Mouse (Mus musculus): Measurements from ENCODE around the gene Dhps. TPM values are rescaled to one million over a fixed set of nuclear protein-coding genes. Genes with fewer than 3 reads are reported as not detected.
A peak's percentile ranks its signal among the peaks of the same experiment; 100 is the strongest.

Gene Dhps
- polyA plus RNA-seq, 1 experiment from 2014 or later = 66.8 TPM

Small RNA genes within 50 kb of the gene (microRNA-seq; reads per million reads assigned to microRNA genes)
- 30.5 reads per million, percentile 41 among the genes with 10 or more reads in this experiment for gene Gm23388
- gene Mir7070 = 3.4 reads per million, percentile 16 among the genes with 10 or more reads in this experiment

Other genes starting within 250 kb of the Dhps start
- 3.9 and 4.6 TPM in 2 replicates for gene Dand5, start 248.9 kb upstream of the Dhps start, polyA plus RNA-seq (2014; fragmentation: Nextera tagmentation; extraction: Ambion mirVana)
- 37.3 and 37.8 TPM in 2 replicates for gene Gadd45gip1, start 240.2 kb upstream of the Dhps start, polyA plus RNA-seq (2014; fragmentation: Nextera tagmentation; extraction: Ambion mirVana)
- 87.7 and 100 TPM in 2 replicates for gene Rad23a, start 231.1 kb upstream of the Dhps start, polyA plus RNA-seq (2014; fragmentation: Nextera tagmentation; extraction: Ambion mirVana)
- 708 and 747 TPM in 2 replicates for gene Calr, start 224.8 kb upstream of the Dhps start, polyA plus RNA-seq (2014; fragmentation: Nextera tagmentation; extraction: Ambion mirVana)
- 77.4 and 84.4 TPM in 2 replicates for gene Farsa, start 214.8 kb upstream of the Dhps start, polyA plus RNA-seq (2014; fragmentation: Nextera tagmentation; extraction: Ambion mirVana)
- 53.2 and 58.8 TPM in 2 replicates for gene Syce2, start 199.6 kb upstream of the Dhps start, polyA plus RNA-seq (2014; fragmentation: Nextera tagmentation; extraction: Ambion mirVana)
- 24.6 and 31.8 TPM in 2 replicates for gene Gcdh, start 177.8 kb upstream of the Dhps start, polyA plus RNA-seq (2014; fragmentation: Nextera tagmentation; extraction: Ambion mirVana)
- 13.7 and 14.4 TPM in 2 replicates for gene Klf1, start 169.8 kb upstream of the Dhps start, polyA plus RNA-seq (2014; fragmentation: Nextera tagmentation; extraction: Ambion mirVana)
- gene Dnase2a, start 163.2 kb upstream of the Dhps start, polyA plus RNA-seq (2014; fragmentation: Nextera tagmentation; extraction: Ambion mirVana) = 4.3 and 4.6 TPM in 2 replicates
- gene Mast1, start 134.4 kb upstream of the Dhps start, polyA plus RNA-seq (2014; fragmentation: Nextera tagmentation; extraction: Ambion mirVana) = 8.8 and 10.2 TPM in 2 replicates
- 0.15 TPM in 1 of 2 replicates, not detected in the other for gene Rtbdn, start 124.8 kb upstream of the Dhps start, polyA plus RNA-seq (2014; fragmentation: Nextera tagmentation; extraction: Ambion mirVana)
- gene Gm49661, start 102.3 kb upstream of the Dhps start, polyA plus RNA-seq (2014; fragmentation: Nextera tagmentation; extraction: Ambion mirVana) = not detected in 2 replicates
- 1,298 and 1,349 TPM in 2 replicates for gene Prdx2, start 102.2 kb upstream of the Dhps start, polyA plus RNA-seq (2014; fragmentation: Nextera tagmentation; extraction: Ambion mirVana)
- 113 and 121 TPM in 2 replicates for gene Rnaseh2a, start 102.0 kb upstream of the Dhps start, polyA plus RNA-seq (2014; fragmentation: Nextera tagmentation; extraction: Ambion mirVana)
- gene Junb, start 93.0 kb upstream of the Dhps start, polyA plus RNA-seq (2014; fragmentation: Nextera tagmentation; extraction: Ambion mirVana) = 3.4 and 4.5 TPM in 2 replicates
- 11.4 and 11.8 TPM in 2 replicates for gene Hook2, start 81.2 kb upstream of the Dhps start, polyA plus RNA-seq (2014; fragmentation: Nextera tagmentation; extraction: Ambion mirVana)
- gene Best2, start 57.2 kb upstream of the Dhps start, polyA plus RNA-seq (2014; fragmentation: Nextera tagmentation; extraction: Ambion mirVana) = not detected in 2 replicates
- gene Asna1, start 46.5 kb upstream of the Dhps start, polyA plus RNA-seq (2014; fragmentation: Nextera tagmentation; extraction: Ambion mirVana) = 129 TPM in 2 replicates
- 164 and 180 TPM in 2 replicates for gene Trir, start 44.9 kb upstream of the Dhps start, polyA plus RNA-seq (2014; fragmentation: Nextera tagmentation; extraction: Ambion mirVana)
- 19.5 and 19.9 TPM in 2 replicates for gene Tnpo2, start 34.8 kb upstream of the Dhps start, polyA plus RNA-seq (2014; fragmentation: Nextera tagmentation; extraction: Ambion mirVana)
- gene Fbxw9, start 11.7 kb upstream of the Dhps start, polyA plus RNA-seq (2014; fragmentation: Nextera tagmentation; extraction: Ambion mirVana) = 22.4 and 25.8 TPM in 2 replicates
- gene Gm5741, start 3.8 kb upstream of the Dhps start, polyA plus RNA-seq (2014; fragmentation: Nextera tagmentation; extraction: Ambion mirVana) = 0.53 TPM in 1 of 2 replicates, not detected in the other
- 120 and 135 TPM in 2 replicates for gene Wdr83os, start 9.0 kb downstream of the Dhps start, polyA plus RNA-seq (2014; fragmentation: Nextera tagmentation; extraction: Ambion mirVana)
- gene Wdr83, start 9.5 kb downstream of the Dhps start, polyA plus RNA-seq (2014; fragmentation: Nextera tagmentation; extraction: Ambion mirVana) = 54.3 and 56.1 TPM in 2 replicates
- 15.7 and 16.9 TPM in 2 replicates for gene Man2b1, start 11.5 kb downstream of the Dhps start, polyA plus RNA-seq (2014; fragmentation: Nextera tagmentation; extraction: Ambion mirVana)
- 1.3 and 1.5 TPM in 2 replicates for gene Zfp791, start 51.3 kb downstream of the Dhps start, polyA plus RNA-seq (2014; fragmentation: Nextera tagmentation; extraction: Ambion mirVana)
- not detected in 2 replicates for gene Cks1brt, start 80.2 kb downstream of the Dhps start, polyA plus RNA-seq (2014; fragmentation: Nextera tagmentation; extraction: Ambion mirVana)
- not detected in 2 replicates for gene Olfr371, start 154.2 kb downstream of the Dhps start, polyA plus RNA-seq (2014; fragmentation: Nextera tagmentation; extraction: Ambion mirVana)
- gene Orc6, start 227.9 kb downstream of the Dhps start, polyA plus RNA-seq (2014; fragmentation: Nextera tagmentation; extraction: Ambion mirVana) = 140 and 143 TPM in 2 replicates
- gene Vps35, start 228.0 kb downstream of the Dhps start, polyA plus RNA-seq (2014; fragmentation: Nextera tagmentation; extraction: Ambion mirVana) = 182 and 208 TPM in 2 replicates

Measured in midbrain, embryonic 11.5 days (tissue).